Mouse (Mus musculus) midbrain, embryonic 11.5 days (tissue): ENCODE results near the gene Map1b. TPM values are rescaled to one million over a fixed set of nuclear protein-coding genes. Genes with fewer than 3 reads are reported as not detected.

ENCODE experiments used
- ATAC-seq: fragments of 200-750 bp; cut with Nextera tagmentation; 2 replicates; pipeline ENCODE4 v1.8.0; 2017; ENCODE audit warnings: moderate TSS enrichment, moderate library complexity; ENCODE audit not compliant: low FRiP score
- DNase-seq: peaks from one replicate; pipeline ENCODE4 v3.0.0; 2015; ENCODE audit warnings: low spot score; ENCODE audit errors: missing footprints
- H3K27ac ChIP-seq: fragments of 300-500 bp; sonication (generic); 2 replicates; pipeline ENCODE4 v1.5.1; 2014; ENCODE audit warnings: low read depth, low read length
- H3K27me3 ChIP-seq: fragments of 300-500 bp; sonication (generic); 2 replicates; pipeline ENCODE4 v1.6.1; 2014; ENCODE audit warnings: mild to moderate bottlenecking, low read length, moderate library complexity, mixed read lengths; ENCODE audit not compliant: control insufficient read depth, insufficient read depth
- H3K36me3 ChIP-seq: fragments of 300-500 bp; sonication (generic); 2 replicates; pipeline ENCODE4 v1.6.1; 2014; ENCODE audit warnings: mild to moderate bottlenecking, low read length, moderate library complexity, mixed read lengths; ENCODE audit not compliant: control insufficient read depth, insufficient read depth
- H3K4me1 ChIP-seq: fragments of 300-500 bp; sonication (generic); 2 replicates; pipeline ENCODE4 v1.6.1; 2014; ENCODE audit warnings: low read length; ENCODE audit not compliant: control insufficient read depth, insufficient read depth
- H3K4me2 ChIP-seq: fragments of 300-500 bp; sonication (generic); 2 replicates; pipeline ENCODE4 v1.6.1; 2014; ENCODE audit warnings: mild to moderate bottlenecking, moderate library complexity
- H3K4me3 ChIP-seq: fragments of 300-500 bp; sonication (generic); 2 replicates; pipeline ENCODE4 v1.5.1; 2014; ENCODE audit warnings: low read depth, low read length
- H3K9ac ChIP-seq: fragments of 300-500 bp; sonication (generic); 2 replicates; pipeline ENCODE4 v1.6.1; 2014; ENCODE audit warnings: low read length
- H3K9me3 ChIP-seq: fragments of 300-500 bp; sonication (generic); 2 replicates; pipeline ENCODE4 v1.6.1; 2016; ENCODE audit warnings: low read length; ENCODE audit not compliant: control insufficient read depth
- WGBS: fragments of 180-500 bp; shearing (Covaris S2); extraction: QIAGEN DNeasy Blood & Tissue Kit; methylation state at CpG from one replicate; pipeline ENCODE4 v1.1.7; 2014; 5-methylcytosine and 5-hydroxymethylcytosine counted together
- polyA plus RNA-seq: library from polyadenylated mRNA; unstranded; fragments of >200 nt; fragmentation: Nextera tagmentation; extraction: Ambion mirVana; gene quantifications from 2 replicates; pipeline ENCODE4 v1.2.1, GENCODE M21; 2014

Gene Map1b
- polyA plus RNA-seq, 1 experiment from 2014 or later, result 911 TPM

DNA sequence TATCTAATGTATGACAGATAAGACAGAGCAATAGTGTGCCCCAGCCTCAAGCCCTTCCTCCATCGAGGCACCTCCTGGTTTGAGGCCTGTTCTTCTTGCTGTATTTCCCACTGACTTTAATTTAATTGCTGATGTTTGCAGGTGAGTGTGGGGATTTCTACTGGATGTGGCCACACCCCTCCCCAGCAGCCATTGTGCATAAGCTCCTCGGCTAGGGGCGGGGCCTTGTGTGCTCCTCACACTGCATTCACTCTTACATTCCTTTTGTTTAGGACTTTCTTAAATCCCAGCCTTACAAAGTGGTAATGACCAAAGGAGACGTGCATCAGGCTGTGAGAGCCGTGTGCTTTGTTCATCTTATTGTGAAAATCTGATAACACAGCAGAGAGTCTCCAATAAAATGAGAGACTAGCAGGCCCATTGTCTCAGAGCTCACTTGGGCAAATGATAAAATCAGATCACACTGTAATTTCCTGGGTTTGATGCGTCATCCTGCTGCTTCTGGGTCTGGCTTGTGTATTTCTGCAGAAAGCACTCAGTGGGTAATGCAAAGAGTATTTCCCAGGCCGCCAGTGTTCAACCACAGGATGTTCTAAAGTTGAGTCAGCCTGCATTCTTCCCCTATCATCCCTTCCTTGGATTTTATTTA, 131.7 kb downstream of the Map1b start:
- WGBS, result 53% methylated on average over 7 of the region's 7 CpGs

DNA sequence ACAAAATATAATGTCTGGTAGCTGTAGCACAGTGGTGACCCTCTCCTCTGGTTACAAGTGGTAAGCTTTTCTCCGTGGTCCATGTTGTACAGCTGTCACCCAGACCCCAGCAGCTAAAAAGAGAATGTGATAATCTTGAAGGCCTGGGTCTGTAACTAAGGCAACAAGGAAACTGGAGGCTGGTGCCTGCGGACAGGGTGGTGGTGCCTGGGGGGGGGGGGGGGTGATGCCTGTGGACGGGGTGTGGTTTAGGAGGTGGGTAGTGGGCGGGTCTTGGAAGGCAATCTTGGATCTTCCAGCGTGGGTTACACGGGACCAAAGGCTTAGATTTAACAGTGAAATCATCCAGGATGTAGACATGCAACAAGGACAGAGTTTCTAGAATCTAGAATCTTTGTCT, 134.0 kb downstream of the Map1b start:
- no peak overlapping the region for H3K4me3 ChIP-seq
- H3K27ac ChIP-seq, result no peak overlapping the region
- no peaks in the 10 kb centered on the region for H3K27me3 ChIP-seq
- 51% methylated on average over 6 of the region's 6 CpGs for WGBS
- ATAC-seq (peak; percentile 69), DNase-seq (peak; percentile 75)
- H3K9ac ChIP-seq, result no peak overlapping the region
- no peak overlapping the region for H3K4me2 ChIP-seq
- H3K4me1 ChIP-seq, result peaks cover 7% of the 10 kb centered on the region
- no peaks in the 10 kb centered on the region for H3K9me3 ChIP-seq
- H3K36me3 ChIP-seq, result no peaks in the 10 kb centered on the region

More for the DNA sequence above, 131.7 kb downstream of the Map1b start:
- no peaks in the 10 kb centered on the region for H3K36me3 ChIP-seq
- no peaks in the 10 kb centered on the region for H3K9me3 ChIP-seq
- H3K4me3 ChIP-seq, result no peak overlapping the region
- ATAC-seq (no peak), DNase-seq (no peak)
- peaks cover 7% of the 10 kb centered on the region for H3K4me1 ChIP-seq
- H3K9ac ChIP-seq, result no peak overlapping the region
- H3K4me2 ChIP-seq, result no peak overlapping the region
- H3K27me3 ChIP-seq, result no peaks in the 10 kb centered on the region
- H3K27ac ChIP-seq, result no peak overlapping the region

DNA sequence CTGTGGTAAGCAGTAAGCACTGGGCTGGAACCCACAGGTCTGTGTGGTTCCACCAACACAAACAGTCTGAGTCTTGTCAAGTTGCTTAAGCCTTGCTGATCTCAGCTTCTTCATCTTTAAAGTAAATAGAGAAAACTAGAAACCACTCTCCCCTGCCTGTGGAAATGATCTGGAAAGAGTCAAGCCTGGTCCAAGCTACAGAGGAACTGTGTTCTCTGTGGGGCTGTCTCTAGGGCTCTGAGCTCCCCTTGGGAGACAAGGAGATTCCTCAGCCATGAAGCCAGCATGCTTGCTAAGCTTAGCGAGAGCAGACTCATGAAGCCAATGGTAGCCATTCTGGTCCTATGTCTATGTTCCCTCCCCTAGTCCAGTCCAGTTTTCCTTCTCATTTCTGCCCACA, 138.1 kb downstream of the Map1b start:
- no peak for ATAC-seq
- H3K4me1 ChIP-seq, result peaks cover 2% of the 10 kb centered on the region; the same call in 1 of the 2 replicates
- H3K27ac ChIP-seq, result no peak overlapping the region
- H3K4me2 ChIP-seq, result no peak overlapping the region
- no peak for DNase-seq
- no peaks in the 10 kb centered on the region for H3K27me3 ChIP-seq
- no peak overlapping the region for H3K4me3 ChIP-seq
- no peaks in the 10 kb centered on the region for H3K36me3 ChIP-seq
- no peak overlapping the region for H3K9ac ChIP-seq
- 87% methylated on average over 1 of the region's 1 CpGs for WGBS
- H3K9me3 ChIP-seq, result no peaks in the 10 kb centered on the region

DNA sequence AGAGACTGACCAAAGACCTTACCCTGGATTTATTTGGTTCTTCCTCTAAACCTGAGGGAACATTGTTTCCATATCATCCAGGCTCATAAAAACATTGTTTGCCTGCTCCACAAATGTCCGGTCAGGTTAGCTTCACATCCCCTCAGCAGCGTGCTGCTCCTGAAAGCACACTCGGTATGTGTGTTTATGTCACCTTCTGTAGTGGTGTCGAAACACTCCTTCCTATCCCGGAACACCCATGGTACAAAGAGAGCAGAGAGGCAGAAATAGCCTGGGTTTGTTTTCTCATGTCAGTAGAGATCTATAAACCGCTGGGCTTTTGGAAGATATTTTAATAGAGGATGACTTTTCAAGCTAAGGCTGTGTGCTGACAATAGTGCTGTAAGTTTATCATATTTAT, 139.3 kb downstream of the Map1b start:
- H3K27me3 ChIP-seq, result no peaks in the 10 kb centered on the region
- H3K4me2 ChIP-seq, result no peak overlapping the region
- ATAC-seq (no peak), DNase-seq (no peak)
- H3K4me1 ChIP-seq, result peaks cover under 1% of the 10 kb centered on the region; the same call in 1 of the 2 replicates
- H3K36me3 ChIP-seq, result no peaks in the 10 kb centered on the region
- no peaks in the 10 kb centered on the region for H3K9me3 ChIP-seq
- H3K4me3 ChIP-seq, result no peak overlapping the region
- 93% methylated on average over 6 of the region's 6 CpGs for WGBS
- H3K9ac ChIP-seq, result no peak overlapping the region
- H3K27ac ChIP-seq, result no peak overlapping the region

DNA sequence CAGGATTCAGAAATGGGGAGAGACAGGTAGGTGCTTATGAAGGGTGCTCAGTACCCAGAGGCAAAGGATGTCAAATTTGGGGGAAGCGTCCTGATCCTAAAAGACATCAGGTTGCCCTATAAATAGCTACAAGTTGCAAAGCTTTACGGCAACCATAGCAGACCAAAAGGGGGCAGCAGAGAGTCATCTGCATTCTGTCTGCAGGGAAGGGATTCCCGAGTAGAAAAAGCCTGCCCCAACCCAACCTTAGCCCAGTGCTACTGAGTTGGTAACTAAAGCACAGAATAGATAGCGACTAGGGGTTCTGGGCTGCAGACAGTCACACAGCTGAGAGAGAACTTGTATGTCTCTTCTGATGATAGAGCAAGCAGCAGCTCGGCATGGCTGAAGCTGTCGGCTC, 140.8 kb downstream of the Map1b start:
- Histone ChIP-seq H3K4me2 (no peak overlapping the region), H3K9ac (no peak overlapping the region), H3K4me3 (no peak overlapping the region), H3K4me1 (no peaks in the 10 kb centered on the region), H3K27me3 (no peaks in the 10 kb centered on the region), H3K36me3 (no peaks in the 10 kb centered on the region), H3K9me3 (no peaks in the 10 kb centered on the region), H3K27ac (no peak overlapping the region)
- ATAC-seq (peak; percentile 42; the same call in 1 of the 2 replicates), DNase-seq (peak; percentile 99)
- WGBS, result 31% methylated on average over 6 of the region's 6 CpGs

DNA sequence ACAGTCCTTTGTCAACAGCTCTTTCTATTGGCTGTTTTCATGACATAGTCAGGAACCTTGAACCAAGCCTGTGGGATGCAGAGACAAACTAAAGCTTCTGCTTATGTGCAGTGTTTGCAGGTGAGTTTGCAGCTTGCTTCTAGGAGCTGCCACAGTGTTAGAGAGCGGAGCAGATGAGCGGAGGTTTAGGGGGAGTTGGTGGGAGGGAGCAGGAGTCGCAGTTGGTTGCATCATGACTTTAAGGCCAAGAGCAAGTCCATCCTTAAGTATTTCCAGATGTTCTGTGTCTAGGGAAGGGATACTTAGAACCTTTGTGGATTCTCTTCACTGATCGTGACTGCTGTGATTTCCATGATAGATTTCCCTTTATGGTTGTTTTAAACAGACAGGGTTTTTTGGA, 142.1 kb downstream of the Map1b start:
- WGBS, result 83% methylated on average over 4 of the region's 4 CpGs
- Histone ChIP-seq H3K27ac (no peak overlapping the region), H3K9me3 (no peaks in the 10 kb centered on the region), H3K9ac (no peak overlapping the region), H3K4me3 (no peak overlapping the region), H3K4me2 (no peak overlapping the region), H3K36me3 (no peaks in the 10 kb centered on the region), H3K27me3 (no peaks in the 10 kb centered on the region), H3K4me1 (no peaks in the 10 kb centered on the region)
- no peak for ATAC-seq
- no peak for DNase-seq

DNA sequence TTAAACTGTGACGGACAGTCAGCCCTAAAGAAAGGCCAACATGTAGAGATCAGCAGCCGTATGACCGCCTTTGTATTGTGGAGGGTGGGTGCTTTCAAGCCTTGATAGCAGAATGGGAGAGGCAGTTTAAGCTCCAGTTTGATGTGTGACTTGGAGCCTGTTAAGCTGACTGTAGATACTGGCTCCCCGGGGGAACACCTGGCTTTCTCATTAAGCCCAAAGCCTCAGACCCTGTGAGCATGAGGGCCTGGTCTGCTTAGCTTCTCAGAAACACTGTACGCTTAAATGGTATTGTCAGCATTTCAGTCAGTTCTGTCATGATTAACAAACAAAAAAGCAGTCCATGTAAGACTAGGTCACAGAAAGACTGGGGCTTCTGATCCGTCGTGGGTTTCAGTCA, 142.7 kb downstream of the Map1b start:
- H3K4me1 ChIP-seq, result no peaks in the 10 kb centered on the region
- no peaks in the 10 kb centered on the region for H3K36me3 ChIP-seq
- H3K27ac ChIP-seq, result no peak overlapping the region
- H3K9me3 ChIP-seq, result no peaks in the 10 kb centered on the region
- H3K9ac ChIP-seq, result no peak overlapping the region
- no peaks in the 10 kb centered on the region for H3K27me3 ChIP-seq
- DNase-seq, result no peak
- no peak overlapping the region for H3K4me3 ChIP-seq
- no peak overlapping the region for H3K4me2 ChIP-seq
- no peak for ATAC-seq
- 80% methylated on average over 7 of the region's 7 CpGs for WGBS

Other genes with a start within 250 kb of the Map1b start
- 54.1 and 55.9 TPM in 2 replicates for gene Ptcd2, start 171.8 kb downstream of the Map1b start, polyA plus RNA-seq
- gene Mrps27, start 171.8 kb downstream of the Map1b start, polyA plus RNA-seq, result 60.1 and 64.1 TPM in 2 replicates